12 mouse cellular contexts compared by ENCODE assay signal in genomic region chr6:39018805-39019204, GRCm38 (mm10).
DNase-seq lines count a peak whose midpoint lies in the region; TF ChIP-seq lines count a peak whose summit lies in the region.
"Had no signal": no experiment of that assay in that cellular context is flagged by ENCODE, and none has a peak within 500 bp of the region (broad histone marks: within the 10 kb centered on the region; RNA-seq: fewer than 3 reads in every experiment).

No protein-coding gene starts in this region.

- peak; percentile 43 for TF ChIP-seq CTCF in ES-Bruce4 (IDR thresholded peaks at IDR 0.05; ENCODE audit: low read depth, low read length)

- H3K4me3 ChIP-seq in ES-Bruce4 (ENCODE audit: low read depth, low read length): no peak overlapping the region
- H3K4me3 ChIP-seq in embryonic facial prominence, embryonic 10.5 days: no peak overlapping the region
- H3K4me3 ChIP-seq: forebrain, embryonic 15.5 days; hindbrain, embryonic 15.5 days; lung, embryonic 15.5 days had no signal

- intact Hi-C loops in left cerebral cortex, postnatal 4 days (cut with DNase I): no loop called here
- intact Hi-C loops in left cerebral cortex, postnatal 10 days (cut with DNase I): no loop called here

- no peak overlapping the region for H3K9ac ChIP-seq in ES-Bruce4 (ENCODE audit: low read depth, poor library complexity, severe bottlenecking)
- H3K9ac ChIP-seq: forebrain, embryonic 15.5 days; hindbrain, embryonic 15.5 days; lung, embryonic 15.5 days had no signal

- no peaks in the 10 kb centered on the region for H3K9me3 ChIP-seq in ES-Bruce4 (replicated peaks; ENCODE audit: control insufficient read depth, insufficient read depth, low read length, poor library complexity, severe bottlenecking)
- H3K9me3 ChIP-seq in embryonic facial prominence, embryonic 10.5 days: no peaks in the 10 kb centered on the region
- H3K9me3 ChIP-seq: forebrain, embryonic 15.5 days; hindbrain, embryonic 15.5 days; lung, embryonic 15.5 days had no signal

- no peak for TF ChIP-seq POLR2A in ES-Bruce4 (IDR thresholded peaks at IDR 0.05; ENCODE audit: insufficient read depth, low read length)

- 69% methylated on average over 7 of the region's 7 CpGs for WGBS in embryonic facial prominence, embryonic 10.5 days

- H3K27me3 ChIP-seq in ES-Bruce4 (ENCODE audit: control insufficient read depth, insufficient read depth, low read length, poor library complexity, severe bottlenecking): no peaks in the 10 kb centered on the region
- no peaks in the 10 kb centered on the region for H3K27me3 ChIP-seq in embryonic facial prominence, embryonic 10.5 days (replicated peaks; ENCODE audit: low read depth, poor library complexity, severe bottlenecking)
- H3K27me3 ChIP-seq: forebrain, embryonic 15.5 days; hindbrain, embryonic 15.5 days; lung, embryonic 15.5 days had no signal

- no peaks in the 10 kb centered on the region for H3K36me3 ChIP-seq in ES-Bruce4 (ENCODE audit: control insufficient read depth, insufficient read depth, low read length, poor library complexity, severe bottlenecking)
- H3K36me3 ChIP-seq in embryonic facial prominence, embryonic 10.5 days (replicated peaks): no peaks in the 10 kb centered on the region
- H3K36me3 ChIP-seq: forebrain, embryonic 15.5 days; hindbrain, embryonic 15.5 days; lung, embryonic 15.5 days had no signal

- no peak for TF ChIP-seq EP300 in ES-Bruce4 (IDR thresholded peaks at IDR 0.05; ENCODE audit: insufficient read depth, low read depth, low read length)

- DNase-seq in cerebellum, postnatal 14 days: peak; percentile 14 to 43
- no peak for DNase-seq in cerebellum, adult 8-10 months
- peak; percentile 16 for DNase-seq in left cerebral cortex, postnatal 4 days
- no peak for DNase-seq in left cerebral cortex, postnatal 10 days (ENCODE audit: extremely low spot score in 1 of 2, low spot score in 2 of 2)
- DNase-seq in kidney, postnatal 4 days: peak; percentile 41 to 46
- DNase-seq in embryonic facial prominence, embryonic 10.5 days (ENCODE audit: low spot score): no peak
- no peak for DNase-seq in frontal cortex, postnatal 10 days (ENCODE audit: low spot score in 2 of 2)
- DNase-seq: cerebellum, adult 11-12 months had no signal

- H3K4me1 ChIP-seq in ES-Bruce4 (ENCODE audit: control insufficient read depth, insufficient read depth, low read length): no peaks in the 10 kb centered on the region
- no peaks in the 10 kb centered on the region for H3K4me1 ChIP-seq in embryonic facial prominence, embryonic 10.5 days
- H3K4me1 ChIP-seq: hindbrain, embryonic 15.5 days; lung, embryonic 15.5 days had no signal

- H3K27ac ChIP-seq in ES-Bruce4 (ENCODE audit: insufficient read depth, low read length): no peak overlapping the region
- H3K27ac ChIP-seq in embryonic facial prominence, embryonic 10.5 days (replicated peaks): no peak overlapping the region
- H3K27ac ChIP-seq: forebrain, embryonic 15.5 days; hindbrain, embryonic 15.5 days; lung, embryonic 15.5 days had no signal

Comparison
In these comparisons a context has a peak if more than half of its experiments do, and no peak if none do; other contexts are left out.
1. DNase-seq: peak in cerebellum, postnatal 14 days (2 of 2), left cerebral cortex, postnatal 4 days (single experiment) and kidney, postnatal 4 days (2 of 2); none in cerebellum, adult 8-10 months (single experiment), left cerebral cortex, postnatal 10 days (0 of 2), embryonic facial prominence, embryonic 10.5 days (single experiment) and frontal cortex, postnatal 10 days (0 of 2).